Mouse (Mus musculus) ZHBTc4 (cell line): ENCODE results near the gene Ccnjl.

ENCODE experiments used
- DNase-seq: peaks from one replicate; pipeline ENCODE4 v3.0.0-alpha.2; 2011; ENCODE audit warnings: low read depth, low spot score

Ccnjl gene

GRCm38 (mm10) chr11:43568263-43568662 lies 39.7 kb downstream of the Ccnjl start:
- peak; percentile 72 for DNase-seq

GRCm38 (mm10) chr11:43569188-43569587 lies 40.6 kb downstream of the Ccnjl start:
- no peak for DNase-seq

GRCm38 (mm10) chr11:43569595-43569994 lies 41.0 kb downstream of the Ccnjl start:
- no peak for DNase-seq

- no peak for DNase-seq
These were observed 46.4 kb downstream of the Ccnjl start for GRCm38 (mm10) chr11:43575061-43575375.

DNA sequence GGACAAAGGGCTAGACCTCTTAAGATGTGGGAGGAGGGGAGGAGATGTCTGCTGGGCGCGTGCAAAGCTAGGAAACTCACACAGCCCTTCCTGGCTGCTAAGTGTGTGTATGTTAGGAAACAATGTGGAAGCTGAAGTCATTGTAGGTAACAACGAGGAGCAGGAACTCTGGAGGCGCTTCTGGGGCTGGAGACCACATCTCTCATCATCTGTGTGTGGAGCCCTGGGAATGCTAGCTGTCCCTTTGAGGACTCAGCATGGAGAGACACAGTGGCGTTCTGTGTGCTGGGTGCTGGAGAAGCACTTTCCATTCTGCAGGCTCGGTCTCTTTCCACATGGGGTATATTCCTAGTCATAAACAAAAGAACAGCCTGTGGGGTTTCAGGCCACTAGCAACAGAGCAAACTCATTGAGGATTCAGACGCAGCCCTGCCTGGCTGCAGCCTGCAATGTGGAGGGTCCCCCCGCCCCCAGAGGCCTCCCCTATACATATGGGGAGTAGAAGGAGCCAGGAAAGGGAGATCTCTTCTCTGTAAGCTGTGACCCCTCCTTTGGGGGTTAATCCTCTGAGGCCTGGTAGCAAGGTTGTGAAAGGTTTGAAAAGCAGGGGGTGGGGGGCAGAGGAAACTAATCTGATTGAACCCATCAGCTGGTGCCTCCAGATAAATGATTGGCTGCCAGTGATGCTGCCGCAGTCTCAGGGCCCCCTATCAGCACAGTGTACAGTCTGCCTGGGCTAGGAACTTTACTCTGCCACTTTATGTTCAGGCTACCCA lies 47.0 kb downstream of the Ccnjl start:
- no peak for DNase-seq

GRCm38 (mm10) chr11:43577713-43578478 lies 49.3 kb downstream of the Ccnjl start:
- peak; percentile 43 for DNase-seq

- peak; percentile 70 for DNase-seq
These were observed 56.8 kb downstream of the Ccnjl start for GRCm38 (mm10) chr11:43585211-43586005.

GRCm38 (mm10) chr11:43586324-43587090 lies 57.9 kb downstream of the Ccnjl start, which contains the start of gene 4933415A04Rik:
Gene 4933415A04Rik, plus strand, starts transcription at chr11:43587040.
- peak; percentile 91 for DNase-seq

- no peak for DNase-seq
These were observed 61.0 kb downstream of the Ccnjl start for GRCm38 (mm10) chr11:43589530-43590072.

DNA sequence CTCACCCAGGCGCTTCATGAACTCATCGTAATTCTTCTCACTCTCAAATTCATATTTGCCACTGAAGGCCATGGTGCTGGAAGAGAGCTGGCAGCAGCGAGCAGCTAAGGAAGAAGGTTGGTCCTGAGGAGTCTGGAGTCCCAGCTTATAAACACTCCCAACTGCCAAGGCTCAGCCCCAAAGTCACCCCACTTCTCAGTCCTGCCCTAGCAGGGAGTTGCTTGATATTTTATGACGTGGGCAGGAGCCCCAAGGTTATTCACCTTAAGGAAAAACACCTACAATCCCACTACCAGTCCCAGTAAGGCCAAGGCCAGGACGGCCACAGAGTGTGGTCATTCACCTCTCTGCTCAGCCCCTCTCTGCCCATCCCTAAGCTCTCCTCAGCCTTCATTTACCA lies 72.9 kb downstream of the Ccnjl start, which contains the start of gene Fabp6:
Gene Fabp6 (minus strand): TSS at position 101 of the 400 bp plus-strand sequence.
- DNase-seq = no peak

GRCm38 (mm10) chr11:43604207-43604606 lies 75.6 kb downstream of the Ccnjl start:
- no peak for DNase-seq

DNA sequence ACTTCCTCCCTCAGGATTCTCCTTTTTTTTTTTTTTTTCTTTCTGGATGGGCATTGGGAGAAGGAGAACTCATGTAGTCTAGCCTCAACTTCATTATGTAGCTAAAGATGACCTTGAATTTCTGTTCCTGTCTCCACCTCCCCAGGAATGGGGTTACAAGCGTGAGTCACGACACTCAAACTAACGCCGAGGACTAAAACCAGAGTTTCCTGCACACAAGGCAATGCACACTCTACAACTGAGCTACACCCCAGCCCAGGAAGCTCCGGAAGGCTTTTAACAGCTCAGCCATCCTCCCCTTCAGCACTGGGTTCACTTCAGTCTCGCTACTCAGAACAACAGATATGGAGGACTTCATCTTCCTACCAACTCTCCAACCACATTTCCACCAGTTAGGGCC lies 76.3 kb downstream of the Ccnjl start:
- no peak for DNase-seq

DNA sequence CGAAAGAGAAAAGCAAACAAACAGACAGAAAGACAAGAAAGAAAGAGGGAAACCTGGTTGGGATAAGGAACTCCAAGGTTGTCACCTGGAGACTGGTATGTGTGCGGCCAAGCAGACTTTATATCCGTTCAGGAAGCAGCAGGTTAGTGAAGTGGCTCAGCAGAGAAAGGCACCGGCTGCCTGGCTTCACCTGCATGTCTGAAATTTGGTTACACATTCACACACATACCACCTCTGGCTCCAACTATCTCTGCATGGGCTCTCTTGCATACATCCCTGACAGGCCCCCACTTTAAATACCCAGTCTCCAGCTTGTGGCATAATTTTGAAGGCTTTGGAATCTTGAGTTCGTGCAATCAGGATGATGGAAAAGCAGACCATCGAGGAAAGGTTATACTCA lies 77.3 kb downstream of the Ccnjl start:
- DNase-seq = no peak

GRCm38 (mm10) chr11:43608440-43608839 lies 79.9 kb downstream of the Ccnjl start:
- no peak for DNase-seq

GRCm38 (mm10) chr11:43610006-43610661 lies 81.5 kb downstream of the Ccnjl start:
- no peak for DNase-seq

GRCm38 (mm10) chr11:43610662-43611033 lies 82.1 kb downstream of the Ccnjl start:
- no peak for DNase-seq

- peak; percentile 90 for DNase-seq
These were observed 84.4 kb downstream of the Ccnjl start for GRCm38 (mm10) chr11:43612834-43613488.

- DNase-seq = no peak
These were observed 89.3 kb downstream of the Ccnjl start for GRCm38 (mm10) chr11:43617924-43618323.

- no peak for DNase-seq
These were observed 89.8 kb downstream of the Ccnjl start for GRCm38 (mm10) chr11:43618403-43618802.

GRCm38 (mm10) chr11:43621769-43622168 lies 93.2 kb downstream of the Ccnjl start:
- DNase-seq = no peak
